Mouse (Mus musculus) heart, adult 2 months (tissue): ENCODE measurements around the gene Slc48a1. TPM values are rescaled to one million over a fixed set of nuclear protein-coding genes. Genes with fewer than 3 reads are reported as not detected.
A peak's percentile ranks its signal among the peaks of the same experiment; 100 is the strongest.

Experiments
- DNase-seq, 2 experiments: peaks; one replicate each; pipeline ENCODE4 v3.0.0; 2021
- H3K27ac ChIP-seq: fragments of 200-600 bp; 2 replicates; pipeline ENCODE4 v1.8.1; 2022
- H3K27me3 ChIP-seq: fragments of 200-500 bp; 2 replicates; pipeline ENCODE4 v1.6.1; 2012; ENCODE audit warnings: mild to moderate bottlenecking, low read length, inconsistent platforms, mixed read lengths; ENCODE audit not compliant: control insufficient read depth, insufficient read depth
- H3K36me3 ChIP-seq: fragments of 200-500 bp; 2 replicates; pipeline ENCODE4 v1.6.1; 2012; ENCODE audit warnings: low read length, inconsistent platforms; ENCODE audit not compliant: control insufficient read depth, insufficient read depth
- H3K4me1 ChIP-seq: fragments of 200-500 bp; 2 replicates; pipeline ENCODE4 v1.6.1; 2011; ENCODE audit warnings: low read length; ENCODE audit not compliant: control insufficient read depth, insufficient read depth
- H3K4me3 ChIP-seq: fragments of 200-600 bp; 2 replicates; pipeline ENCODE4 v1.8.1; 2022
- H3K79me2 ChIP-seq: fragments of 200-500 bp; replicated peaks from 2 replicates; pipeline ENCODE4 v1.6.1; 2012; ENCODE audit warnings: mild to moderate bottlenecking, inconsistent platforms, low read length, moderate library complexity, mixed read lengths; ENCODE audit not compliant: control insufficient read depth, insufficient read depth
- H3K9ac ChIP-seq: fragments of 200-500 bp; 2 replicates; pipeline ENCODE4 v1.6.1; 2012; ENCODE audit warnings: low read depth, mild to moderate bottlenecking, control low read depth, inconsistent platforms, low read length, mixed read lengths
- CTCF ChIP-seq: fragments of 200-600 bp; IDR thresholded peaks from 2 replicates; pipeline ENCODE4 v1.8.1; 2022; ENCODE audit warnings: antibody characterized with exemption, mild to moderate bottlenecking, moderate library complexity
- EP300 ChIP-seq: fragments of 200-500 bp; IDR thresholded peaks from 2 replicates; pipeline ENCODE4 v1.6.1; 2011; ENCODE audit warnings: low read depth, low read length, control low read depth; ENCODE audit not compliant: insufficient read depth
- POLR2A ChIP-seq: fragments of 200-500 bp; IDR thresholded peaks from 2 replicates; pipeline ENCODE4 v1.6.1; 2011; ENCODE audit warnings: mild to moderate bottlenecking, low read depth, low read length, control low read depth; ENCODE audit not compliant: insufficient read depth
- WGBS: fragments of 180-500 bp; shearing (Covaris S2); methylation state at CpG from one replicate; pipeline ENCODE4 v1.1.7; 2018; 5-methylcytosine and 5-hydroxymethylcytosine counted together
- intact Hi-C: fragments of 180-260 bp; cut with DNase I; formaldehyde crosslinking; loops from one replicate; pipeline ENCODE4 v1.15.1; 2025
- polyA plus RNA-seq: library from polyadenylated mRNA; depleted of rRNA; stranded (reverse); fragments of >200 nt; gene quantifications from 2 replicates; pipeline ENCODE4 v1.2.3, GENCODE M21; 2012
- total RNA-seq, 2 experiments: library from RNA; stranded (reverse); gene quantifications; 2 replicates each; pipeline ENCODE4 v1.2.3; 2021

Slc48a1 gene
- total and polyA plus RNA-seq, 3 experiments, result 72.7 to 85.3 (median 73.0) TPM

DNA sequence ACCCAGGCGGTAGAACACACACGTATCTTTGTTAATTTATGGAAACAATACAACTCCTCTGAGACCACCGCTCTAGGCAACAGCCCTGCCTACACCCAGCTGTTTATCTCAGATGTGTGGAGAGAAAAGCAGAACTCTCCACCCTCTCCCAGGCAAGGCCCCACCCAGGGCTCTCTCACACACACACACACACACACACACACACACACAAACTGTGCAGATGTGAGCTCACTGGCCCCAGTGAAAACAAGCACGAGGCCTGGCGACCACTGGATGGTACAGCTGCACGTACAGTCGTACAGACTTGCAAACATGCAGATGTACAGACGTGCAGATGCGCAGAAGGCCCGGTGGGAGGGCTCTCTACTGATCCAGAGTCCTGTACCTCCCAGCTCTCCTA, 33.4 kb upstream of the Slc48a1 start:
- H3K4me3 ChIP-seq, result no peak overlapping the region
- H3K27me3 ChIP-seq, result no peaks in the 10 kb centered on the region
- H3K79me2 ChIP-seq, result no peaks in the 10 kb centered on the region
- peak overlapping the region; percentile 37; the same call in 1 of the 2 replicates for H3K9ac ChIP-seq
- peaks cover 19% of the 10 kb centered on the region for H3K4me1 ChIP-seq
- peak in 1 of 2 experiments; percentile 56 for DNase-seq
- H3K36me3 ChIP-seq, result peaks cover 2% of the 10 kb centered on the region; the same call in 1 of the 2 replicates
- 65% methylated on average over 10 of the region's 10 CpGs for WGBS
- peak overlapping the region; percentile 57 for H3K27ac ChIP-seq
- TF ChIP-seq CTCF (no peak), POLR2A (no peak), EP300 (no peak)
- intact Hi-C loops, result loop anchor here (2.0 kb wide), 1 partner anchor 26 kb away; no protein-coding TSS in a partner anchor

DNA sequence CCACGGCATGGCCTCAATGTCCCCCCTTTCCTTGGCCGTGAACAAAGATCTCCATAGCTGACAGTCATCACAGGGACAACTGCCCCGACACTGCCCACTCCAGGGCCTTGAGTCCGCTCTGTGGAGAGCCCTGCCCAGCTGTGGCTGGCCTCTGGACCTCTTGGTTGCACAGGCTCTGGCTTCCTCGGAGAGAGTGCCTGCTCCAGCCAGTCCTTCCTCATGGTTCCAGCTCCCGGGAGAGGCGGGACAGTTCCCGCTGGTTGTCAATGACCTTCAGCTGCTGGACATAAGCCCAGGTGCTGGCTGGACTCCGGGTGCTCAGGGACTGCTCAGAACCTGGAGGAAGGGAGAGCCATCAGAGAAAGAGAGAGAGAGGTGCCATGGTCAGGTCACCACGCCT, 33.0 kb upstream of the Slc48a1 start:
- Histone ChIP-seq H3K9ac (peak overlapping the region; percentile 37; the same call in 1 of the 2 replicates), H3K27me3 (no peaks in the 10 kb centered on the region), H3K36me3 (peaks cover 2% of the 10 kb centered on the region; the same call in 1 of the 2 replicates), H3K79me2 (no peaks in the 10 kb centered on the region), H3K4me3 (no peak overlapping the region), H3K4me1 (peaks cover 19% of the 10 kb centered on the region), H3K27ac (peak overlapping the region; percentile 57)
- peak; percentile 78 to 86 for DNase-seq
- intact Hi-C loops, result loop anchor here (2.0 kb wide), 1 partner anchor 27 kb away; no protein-coding TSS in a partner anchor
- WGBS, result 8% methylated on average over 10 of the region's 10 CpGs
- TF ChIP-seq CTCF (no peak), POLR2A (0 out of 2 replicates have a peak, but pooled peaks have one; percentile 30), EP300 (0 out of 2 replicates have a peak, but pooled peaks have one; percentile 29)

GRCm38 (mm10) chr15:97746278-97746677, 32.0 kb upstream of the Slc48a1 start:
- Histone ChIP-seq H3K27me3 (no peaks in the 10 kb centered on the region), H3K4me3 (no peak overlapping the region), H3K36me3 (peaks cover 5% of the 10 kb centered on the region; the same call in 1 of the 2 replicates), H3K4me1 (peaks cover 20% of the 10 kb centered on the region), H3K27ac (no peak overlapping the region), H3K79me2 (no peaks in the 10 kb centered on the region), H3K9ac (no peak overlapping the region)
- TF ChIP-seq POLR2A (no peak), EP300 (no peak), CTCF (no peak)
- DNase-seq, result no peak
- intact Hi-C loops, result loop anchor here (2.0 kb wide), 1 partner anchor 15 kb away; no protein-coding TSS in a partner anchor
- WGBS, result 70% methylated on average over 10 of the region's 10 CpGs

GRCm38 (mm10) chr15:97746748-97747147, 31.6 kb upstream of the Slc48a1 start:
- no peak overlapping the region for H3K4me3 ChIP-seq
- WGBS, result 92% methylated on average over 24 of the region's 24 CpGs

DNA sequence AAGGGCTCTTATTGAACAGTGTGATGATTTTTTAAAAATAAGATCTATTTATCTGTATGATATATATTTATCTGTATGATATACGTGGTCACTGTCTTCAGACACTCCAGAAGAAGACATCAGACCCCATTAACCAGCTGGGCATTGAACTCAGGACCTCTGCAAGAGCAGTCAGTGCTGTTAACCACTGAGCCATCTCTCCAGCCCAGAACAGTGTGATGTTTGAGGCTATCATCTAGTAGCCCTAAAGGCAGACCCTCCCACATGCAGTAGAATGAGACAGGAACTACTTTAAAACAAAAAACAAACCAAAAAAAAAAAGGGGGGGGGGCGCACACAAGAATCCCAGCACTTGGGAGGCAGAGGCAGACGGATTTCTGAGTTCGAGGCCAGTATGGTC, 30.8 kb upstream of the Slc48a1 start:
- no peak for TF ChIP-seq CTCF
- no peak for TF ChIP-seq EP300
- TF ChIP-seq POLR2A, result no peak
- Histone ChIP-seq H3K4me3 (no peak overlapping the region), H3K27ac (no peak overlapping the region), H3K4me1 (peaks cover 19% of the 10 kb centered on the region), H3K27me3 (no peaks in the 10 kb centered on the region), H3K36me3 (peaks cover 12% of the 10 kb centered on the region), H3K79me2 (no peaks in the 10 kb centered on the region), H3K9ac (no peak overlapping the region)
- 86% methylated on average over 4 of the region's 4 CpGs for WGBS
- intact Hi-C loops, result loop anchor here (2.0 kb wide), 1 partner anchor 13 kb away; no protein-coding TSS in a partner anchor
- DNase-seq, result no peak

More at GRCm38 (mm10) chr15:97746748-97747147, 31.6 kb upstream of the Slc48a1 start:
- peaks cover 6% of the 10 kb centered on the region; the same call in 1 of the 2 replicates for H3K36me3 ChIP-seq
- no peaks in the 10 kb centered on the region for H3K27me3 ChIP-seq
- H3K4me1 ChIP-seq, result peaks cover 21% of the 10 kb centered on the region
- no peak for DNase-seq
- no peak overlapping the region for H3K27ac ChIP-seq
- H3K79me2 ChIP-seq, result no peaks in the 10 kb centered on the region
- TF ChIP-seq CTCF (no peak), POLR2A (no peak), EP300 (no peak)
- H3K9ac ChIP-seq, result no peak overlapping the region
- intact Hi-C loops, result loop anchor here (2.0 kb wide), 1 partner anchor 14 kb away; no protein-coding TSS in a partner anchor

DNA sequence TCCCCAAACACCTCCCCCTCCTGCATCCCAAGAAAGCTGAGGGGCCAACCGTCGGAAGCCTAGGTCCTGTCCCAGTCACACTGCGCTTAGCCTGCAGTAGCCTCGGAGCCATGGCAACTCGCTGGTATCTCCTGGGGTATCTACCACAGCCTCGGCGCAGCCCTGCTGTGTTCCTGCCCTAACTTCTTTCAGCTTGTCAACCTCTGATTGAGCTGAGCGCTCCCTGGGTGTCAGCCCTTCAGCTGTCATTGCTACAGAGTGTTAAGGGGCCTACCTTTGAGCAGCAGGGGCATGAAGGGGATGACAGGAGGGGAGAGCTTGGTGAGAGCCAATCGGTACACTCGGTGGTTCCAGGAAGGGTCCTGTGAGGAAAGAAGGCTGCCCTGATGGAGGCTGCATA, 30.0 kb upstream of the Slc48a1 start:
- H3K36me3 ChIP-seq, result peaks cover 12% of the 10 kb centered on the region
- no peak overlapping the region for H3K9ac ChIP-seq
- no peaks in the 10 kb centered on the region for H3K27me3 ChIP-seq
- WGBS, result 68% methylated on average over 10 of the region's 10 CpGs
- TF ChIP-seq EP300, result no peak
- TF ChIP-seq CTCF, result no peak
- no peak for TF ChIP-seq POLR2A
- H3K27ac ChIP-seq, result no peak overlapping the region; the same call in 1 of the 2 replicates
- DNase-seq, result no peak
- H3K4me3 ChIP-seq, result no peak overlapping the region
- intact Hi-C loops, result no loop called here
- H3K79me2 ChIP-seq, result no peaks in the 10 kb centered on the region
- H3K4me1 ChIP-seq, result peaks cover 16% of the 10 kb centered on the region
